Mouse (Mus musculus) intestine, postnatal 0 days (tissue): Measurements from ENCODE around the gene Ap5z1. TPM values are rescaled to one million over a fixed set of nuclear protein-coding genes. Genes with fewer than 3 reads are reported as not detected.

Experiments used
- ATAC-seq: fragments of 200-750 bp; cut with Nextera tagmentation; 2 replicates; pipeline ENCODE4 v1.8.0; 2017; ENCODE audit warnings: mild to moderate bottlenecking, moderate TSS enrichment, moderate library complexity
- H3K27ac ChIP-seq: fragments of 300-500 bp; sonication (generic); 2 replicates; pipeline ENCODE4 v1.5.1; 2014; ENCODE audit warnings: mild to moderate bottlenecking, low read depth, low read length, moderate library complexity
- H3K27me3 ChIP-seq: fragments of 300-500 bp; sonication (generic); replicated peaks from 2 replicates; pipeline ENCODE4 v1.6.1; 2014; ENCODE audit warnings: low read length, mixed read lengths; ENCODE audit not compliant: control insufficient read depth, insufficient read depth
- H3K36me3 ChIP-seq: fragments of 300-500 bp; sonication (generic); 2 replicates; pipeline ENCODE4 v1.6.1; 2014; ENCODE audit warnings: mild to moderate bottlenecking, moderate library complexity; ENCODE audit not compliant: control insufficient read depth, insufficient read depth
- H3K4me1 ChIP-seq: fragments of 300-500 bp; sonication (generic); replicated peaks from 2 replicates; pipeline ENCODE4 v1.6.1; 2014; ENCODE audit warnings: antibody characterized with exemption, low read length, mixed read lengths; ENCODE audit not compliant: control insufficient read depth, insufficient read depth
- H3K4me2 ChIP-seq: fragments of 300-500 bp; sonication (generic); replicated peaks from 2 replicates; pipeline ENCODE4 v1.6.1; 2014; ENCODE audit warnings: low read depth, mild to moderate bottlenecking, moderate library complexity
- H3K4me3 ChIP-seq: fragments of 300-500 bp; sonication (generic); 2 replicates; pipeline ENCODE4 v1.5.1; 2014; ENCODE audit warnings: low read depth, low read length
- H3K9ac ChIP-seq: fragments of 300-500 bp; sonication (generic); 2 replicates; pipeline ENCODE4 v1.6.1; 2014; ENCODE audit warnings: mild to moderate bottlenecking, low read depth, low read length
- H3K9me3 ChIP-seq: fragments of 300-500 bp; sonication (generic); 2 replicates; pipeline ENCODE4 v1.6.1; 2016; ENCODE audit warnings: mixed run types; ENCODE audit not compliant: control insufficient read depth
- CTCF ChIP-seq: sonication (generic); IDR thresholded peaks from 2 replicates; pipeline ENCODE4 v1.5.1; 2016; ENCODE audit warnings: low read depth, mild to moderate bottlenecking, control low read depth, antibody characterized with exemption, moderate library complexity
- whole genome bisulfite sequencing: fragments of 180-500 bp; shearing (Covaris S2); extraction: QIAGEN DNeasy Blood & Tissue Kit; methylation state at CpG from one replicate; pipeline ENCODE4 v1.1.7; 2014; 5-methylcytosine and 5-hydroxymethylcytosine counted together
- polyA plus RNA-seq: library from polyadenylated mRNA; unstranded; fragments of >200 nt; fragmentation: Nextera tagmentation; extraction: Ambion mirVana; gene quantifications from 2 replicates; pipeline ENCODE4 v1.2.1, GENCODE M21; 2015

Gene Ap5z1
- polyA plus RNA-seq, 1 experiment from 2014 or later = 9.0 TPM

DNA sequence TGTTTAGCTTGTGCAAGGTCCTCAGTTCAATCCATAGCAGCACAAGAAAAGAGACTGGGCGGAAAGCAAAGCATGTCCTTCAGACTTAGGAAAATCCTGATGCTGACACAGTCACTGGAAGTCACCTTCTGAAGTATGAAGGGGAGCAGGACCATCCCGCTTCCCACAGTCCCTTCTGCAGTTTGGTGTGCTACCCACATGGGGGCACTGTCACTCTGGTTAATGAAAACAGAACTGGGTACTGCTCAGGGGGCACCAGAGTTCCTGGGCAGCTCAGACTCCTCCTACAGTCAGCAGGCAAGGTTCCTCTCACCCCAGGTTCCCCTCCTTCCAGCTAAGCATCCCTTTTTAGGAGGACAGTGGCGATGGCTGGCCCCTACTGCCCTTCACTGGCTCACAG lies 35.2 kb downstream of the Ap5z1 start:
- no peak overlapping the region for H3K9ac ChIP-seq
- 53% methylated on average over 3 of the region's 3 CpGs for WGBS
- no peaks in the 10 kb centered on the region for H3K27me3 ChIP-seq
- H3K4me2 ChIP-seq = no peak overlapping the region
- no peaks in the 10 kb centered on the region for H3K9me3 ChIP-seq
- H3K36me3 ChIP-seq = no peaks in the 10 kb centered on the region
- H3K4me3 ChIP-seq = no peak overlapping the region
- H3K4me1 ChIP-seq = no peaks in the 10 kb centered on the region
- no peak overlapping the region for H3K27ac ChIP-seq
- no peak for ATAC-seq
- TF ChIP-seq CTCF = peak; percentile 74

DNA sequence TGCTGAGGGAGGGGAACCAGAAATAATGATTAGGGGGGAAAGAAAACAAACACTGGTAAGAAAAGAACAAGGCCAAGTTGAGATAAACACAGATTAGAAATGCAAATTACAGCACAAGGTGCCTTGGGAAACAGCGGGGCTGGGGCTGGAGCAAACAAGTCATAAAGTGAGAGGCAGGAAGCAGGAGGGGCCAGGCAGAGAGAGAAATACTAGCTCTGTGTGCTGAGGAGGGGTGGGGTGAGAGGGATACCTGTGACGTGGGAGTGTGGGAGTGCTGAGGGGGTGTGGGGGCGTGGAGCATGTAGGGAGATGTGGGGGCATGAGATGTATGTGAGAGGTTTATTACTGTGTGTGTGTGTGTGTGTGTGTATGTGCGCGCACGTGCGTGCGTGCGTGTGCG lies 37.2 kb downstream of the Ap5z1 start:
- no peaks in the 10 kb centered on the region for H3K9me3 ChIP-seq
- peak; percentile 32; the same call in 1 of the 2 replicates for ATAC-seq
- 61% methylated on average over 10 of the region's 10 CpGs for WGBS
- no peaks in the 10 kb centered on the region for H3K36me3 ChIP-seq
- no peak for TF ChIP-seq CTCF
- no peak overlapping the region for H3K9ac ChIP-seq
- no peak overlapping the region for H3K27ac ChIP-seq
- no peak overlapping the region for H3K4me3 ChIP-seq
- H3K27me3 ChIP-seq = no peaks in the 10 kb centered on the region
- no peaks in the 10 kb centered on the region for H3K4me1 ChIP-seq
- H3K4me2 ChIP-seq = no peak overlapping the region

DNA sequence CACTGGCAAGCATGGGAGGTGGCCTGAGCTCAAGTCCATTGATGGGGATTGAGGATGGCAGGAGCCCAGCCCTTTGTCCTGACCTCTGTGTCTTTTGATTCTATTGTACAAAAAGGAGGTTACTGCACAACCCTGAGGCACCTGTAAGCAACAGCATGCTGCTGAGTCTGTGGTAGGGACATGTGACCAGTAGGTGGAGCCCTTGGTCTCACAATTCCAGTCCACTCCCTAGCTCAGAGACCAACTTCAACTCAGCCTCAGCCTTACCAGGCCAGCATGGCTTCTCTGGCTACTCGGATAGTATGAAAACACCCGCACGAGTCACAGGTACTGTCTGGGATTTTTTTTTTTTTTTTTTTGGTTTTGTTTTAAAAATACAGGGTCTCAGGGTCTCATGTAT lies 38.7 kb downstream of the Ap5z1 start:
- ATAC-seq = peak; percentile 74
- no peaks in the 10 kb centered on the region for H3K9me3 ChIP-seq
- no peaks in the 10 kb centered on the region for H3K36me3 ChIP-seq
- no peaks in the 10 kb centered on the region for H3K4me1 ChIP-seq
- no peak overlapping the region for H3K4me2 ChIP-seq
- no peak overlapping the region for H3K9ac ChIP-seq
- H3K4me3 ChIP-seq = no peak overlapping the region
- H3K27ac ChIP-seq = no peak overlapping the region
- peak; percentile 92 for TF ChIP-seq CTCF
- WGBS = 5% methylated on average over 3 of the region's 3 CpGs
- H3K27me3 ChIP-seq = no peaks in the 10 kb centered on the region

DNA sequence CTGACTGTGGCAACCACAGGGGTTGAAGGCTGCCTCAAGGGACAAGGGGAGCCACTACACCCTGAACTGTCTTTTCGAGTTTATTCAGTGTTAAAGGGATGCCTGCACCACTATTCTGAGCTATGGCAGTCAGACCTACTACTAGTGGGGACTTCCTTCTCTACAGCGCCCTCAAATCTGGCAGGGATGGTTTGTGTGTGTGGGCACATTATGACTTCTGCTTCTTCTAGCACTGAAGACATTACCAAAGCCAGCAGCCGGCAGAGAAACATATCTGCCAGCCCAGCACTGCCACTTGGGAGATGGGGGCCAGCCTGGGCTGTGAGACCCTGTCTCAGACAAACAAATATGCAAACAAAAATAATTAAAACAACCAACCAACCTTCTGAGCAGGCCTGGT lies 40.4 kb downstream of the Ap5z1 start:
- H3K4me2 ChIP-seq = no peak overlapping the region
- no peak overlapping the region for H3K27ac ChIP-seq
- H3K4me3 ChIP-seq = no peak overlapping the region
- no peak for TF ChIP-seq CTCF
- no peaks in the 10 kb centered on the region for H3K27me3 ChIP-seq
- no peaks in the 10 kb centered on the region for H3K4me1 ChIP-seq
- H3K9me3 ChIP-seq = no peaks in the 10 kb centered on the region
- H3K36me3 ChIP-seq = no peaks in the 10 kb centered on the region
- no peak for ATAC-seq
- no peak overlapping the region for H3K9ac ChIP-seq
- WGBS = 79% methylated on average over 3 of the region's 3 CpGs

DNA sequence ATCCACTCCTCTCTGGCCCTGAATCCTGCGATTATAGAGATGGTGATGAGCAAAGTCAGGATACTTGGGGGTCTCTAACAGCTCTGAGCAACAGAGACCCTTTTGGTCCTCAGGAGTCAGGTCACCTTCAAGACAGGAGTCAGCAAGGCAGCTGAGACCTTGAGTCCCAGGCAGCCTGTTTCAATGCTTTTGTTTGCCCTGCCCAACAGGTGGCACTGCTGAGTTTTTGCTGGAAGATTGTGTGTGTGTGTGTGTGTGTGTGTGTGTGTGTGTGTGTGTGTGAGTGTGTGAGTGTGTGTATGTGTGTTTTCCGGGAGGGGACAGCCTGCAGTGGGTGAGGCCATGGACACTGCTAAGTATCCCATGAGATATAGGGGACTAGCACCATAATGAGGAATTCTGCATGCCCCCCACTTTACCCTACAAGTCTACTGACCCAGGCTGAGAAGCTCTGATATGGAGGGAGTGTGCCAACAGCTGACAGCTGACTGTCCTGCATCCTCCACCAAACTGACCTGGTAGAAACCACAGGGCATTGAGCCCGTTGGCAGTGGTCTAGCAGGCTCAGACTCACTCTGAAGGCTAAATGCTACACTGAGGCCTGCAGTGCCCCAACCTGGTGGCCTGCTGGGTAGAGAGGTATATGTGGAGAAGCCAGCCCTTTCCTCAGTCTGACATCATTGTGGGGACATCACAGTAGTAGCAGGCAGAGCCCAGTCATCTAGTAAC lies 42.1 kb downstream of the Ap5z1 start:
- no peaks in the 10 kb centered on the region for H3K4me1 ChIP-seq
- H3K27me3 ChIP-seq = no peaks in the 10 kb centered on the region
- H3K9me3 ChIP-seq = no peaks in the 10 kb centered on the region
- no peak for ATAC-seq
- H3K4me2 ChIP-seq = no peak overlapping the region
- TF ChIP-seq CTCF = peak; percentile 70
- no peak overlapping the region for H3K4me3 ChIP-seq
- H3K27ac ChIP-seq = no peak overlapping the region
- 72% methylated on average over 3 of the region's 3 CpGs for WGBS
- H3K9ac ChIP-seq = no peak overlapping the region
- no peaks in the 10 kb centered on the region for H3K36me3 ChIP-seq

DNA sequence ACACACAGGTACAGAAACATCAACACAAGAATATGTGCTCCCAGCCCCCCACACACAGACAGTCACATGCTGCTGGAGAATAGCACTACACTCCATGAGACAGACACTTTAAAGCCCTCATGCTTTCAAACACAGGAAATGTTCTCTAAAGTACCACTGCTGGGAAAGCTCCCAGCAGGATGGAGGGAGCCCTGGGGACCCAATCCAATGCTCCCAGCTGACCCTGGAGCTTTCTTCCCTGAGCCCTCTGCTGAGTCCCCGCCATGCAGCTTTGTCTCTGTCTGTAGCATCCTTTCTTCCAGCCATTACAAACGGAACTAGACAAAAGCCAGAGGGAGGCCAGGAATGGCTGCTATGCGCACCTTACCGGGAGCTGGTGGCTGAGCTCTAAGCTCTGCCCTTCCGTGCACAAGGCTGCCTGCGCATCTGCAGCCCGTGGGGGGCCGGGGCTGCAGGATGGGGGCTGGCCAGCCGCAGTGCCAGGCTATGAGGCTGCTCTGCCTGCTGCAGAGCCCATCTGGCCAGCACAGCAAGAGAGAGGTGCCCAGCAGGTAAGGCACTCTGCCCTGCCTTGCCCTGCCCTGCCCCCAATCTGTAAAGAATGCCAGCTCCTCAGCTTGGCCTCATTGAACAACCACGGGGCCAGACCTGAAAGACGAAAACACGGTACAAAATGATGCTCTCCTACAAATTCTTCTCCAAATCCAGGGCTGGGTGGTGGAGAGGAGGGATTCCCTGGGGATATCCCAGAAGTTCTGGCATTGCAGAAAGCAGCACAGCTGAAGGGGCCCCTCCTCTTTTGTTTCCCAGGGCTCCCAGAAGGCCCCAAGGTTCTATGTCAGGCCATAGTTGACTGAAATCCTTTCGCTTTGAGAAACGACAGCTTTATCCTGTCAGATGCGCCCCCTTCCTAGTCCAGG lies 45.7 kb downstream of the Ap5z1 start:
- TF ChIP-seq CTCF = no peak
- H3K4me3 ChIP-seq = no peak overlapping the region
- H3K9ac ChIP-seq = 0 out of 2 replicates have a peak overlapping the region, but pooled peaks have one; percentile 3
- ATAC-seq = no peak
- no peaks in the 10 kb centered on the region for H3K36me3 ChIP-seq
- WGBS = 39% methylated on average over 15 of the region's 15 CpGs
- H3K27me3 ChIP-seq = no peaks in the 10 kb centered on the region
- H3K9me3 ChIP-seq = no peaks in the 10 kb centered on the region
- H3K27ac ChIP-seq = no peak overlapping the region
- 0 out of 2 replicates have a peak overlapping the region, but pooled peaks have one; percentile 9 for H3K4me2 ChIP-seq
- H3K4me1 ChIP-seq = no peaks in the 10 kb centered on the region
